Mouse (Mus musculus): Measurements from ENCODE around the gene Magi1. TPM values are rescaled to one million over a fixed set of nuclear protein-coding genes. Genes with fewer than 3 reads are reported as not detected.

The Magi1 gene
- polyA plus RNA-seq, 1 experiment from 2014 or later: 29.9 TPM

- Histone ChIP-seq H3K4me3 (replicated peaks) (no peak overlapping the region), H3K9me3 (replicated peaks) (no peaks in the 10 kb centered on the region), H3K27me3 (replicated peaks) (no peaks in the 10 kb centered on the region), H3K4me2 (no peak overlapping the region), H3K4me1 (0 out of 2 replicates have a peak, but pooled peaks cover 5% of the 10 kb centered on the region), H3K9ac (replicated peaks) (no peak overlapping the region), H3K36me3 (no peaks in the 10 kb centered on the region), H3K27ac (replicated peaks) (no peak overlapping the region)
- 81% methylated on average over 8 of the region's 8 CpGs for WGBS
- no peak for ATAC-seq (ENCODE audit: low FRiP score)
Observed at GRCm38 (mm10) chr6:93996841-93997485, 286.8 kb downstream of the Magi1 start.

DNA sequence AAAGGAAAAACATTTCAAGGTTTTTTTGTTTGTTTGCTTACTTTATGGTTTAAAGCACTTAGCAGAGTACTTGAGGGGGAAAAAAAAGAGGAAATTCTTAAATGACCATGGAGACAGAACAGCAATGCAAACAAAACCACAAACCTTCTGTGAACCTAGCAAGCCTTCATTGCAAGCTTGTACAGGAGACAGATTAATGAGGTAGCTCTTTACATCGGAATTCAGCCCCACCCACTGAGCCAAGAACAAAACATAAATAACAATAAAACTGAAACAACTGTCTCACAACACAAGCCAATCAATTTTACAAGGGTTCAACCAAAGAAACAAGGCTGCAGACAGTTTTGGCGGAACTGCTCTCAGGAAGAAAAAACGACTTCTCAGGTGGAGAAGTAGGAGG, 296.2 kb downstream of the Magi1 start:
- no peak overlapping the region for H3K4me3 ChIP-seq (replicated peaks)
- 9% methylated on average over 3 of the region's 3 CpGs for WGBS
- H3K9me3 ChIP-seq (replicated peaks): no peaks in the 10 kb centered on the region
- H3K36me3 ChIP-seq: no peaks in the 10 kb centered on the region
- no peaks in the 10 kb centered on the region for H3K27me3 ChIP-seq (replicated peaks)
- no peak overlapping the region for H3K27ac ChIP-seq (replicated peaks)
- peaks cover 4% of the 10 kb centered on the region; the same call in 1 of the 2 replicates for H3K4me1 ChIP-seq
- no peak for ATAC-seq (ENCODE audit: low FRiP score)
- H3K9ac ChIP-seq (replicated peaks): no peak overlapping the region
- no peak overlapping the region for H3K4me2 ChIP-seq

- H3K36me3 ChIP-seq: no peaks in the 10 kb centered on the region
- whole genome bisulfite sequencing: 55% methylated on average over 9 of the region's 9 CpGs
- H3K27me3 ChIP-seq (replicated peaks): no peaks in the 10 kb centered on the region
- no peaks in the 10 kb centered on the region for H3K9me3 ChIP-seq (replicated peaks)
- no peaks in the 10 kb centered on the region for H3K4me1 ChIP-seq
- H3K4me3 ChIP-seq (replicated peaks): no peak overlapping the region
- no peak overlapping the region for H3K9ac ChIP-seq (replicated peaks)
- no peak overlapping the region for H3K27ac ChIP-seq (replicated peaks)
- ATAC-seq (ENCODE audit: low FRiP score): no peak
- no peak overlapping the region for H3K4me2 ChIP-seq
Observed at GRCm38 (mm10) chr6:93985111-93985510, 298.6 kb downstream of the Magi1 start.

DNA sequence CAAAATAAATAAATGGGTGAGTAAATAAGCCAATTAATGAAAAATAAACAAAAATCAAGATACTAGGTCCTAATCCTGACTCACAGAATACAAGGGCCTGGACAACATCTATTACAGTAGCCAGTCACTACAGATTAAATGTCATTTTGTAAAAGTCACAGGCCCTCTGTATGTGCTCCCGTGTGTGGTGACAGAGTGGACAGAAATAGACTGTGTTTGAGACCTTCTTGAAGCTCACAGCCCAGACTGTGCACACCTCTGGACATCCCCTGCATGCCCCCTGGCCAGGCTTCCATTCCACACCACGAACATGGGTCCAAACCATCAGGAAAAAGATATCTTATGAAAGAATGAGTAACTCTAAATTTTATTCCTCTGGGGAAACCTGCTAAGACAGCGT, 300.2 kb downstream of the Magi1 start:
- Histone ChIP-seq H3K27ac (replicated peaks) (no peak overlapping the region), H3K9me3 (replicated peaks) (no peaks in the 10 kb centered on the region), H3K4me1 (no peaks in the 10 kb centered on the region), H3K27me3 (replicated peaks) (no peaks in the 10 kb centered on the region), H3K4me3 (replicated peaks) (no peak overlapping the region), H3K9ac (replicated peaks) (no peak overlapping the region), H3K36me3 (no peaks in the 10 kb centered on the region), H3K4me2 (no peak overlapping the region)
- 90% methylated on average over 3 of the region's 3 CpGs for WGBS
- no peak for ATAC-seq (ENCODE audit: low FRiP score)

- Histone ChIP-seq H3K27ac (replicated peaks) (no peak overlapping the region), H3K27me3 (replicated peaks) (no peaks in the 10 kb centered on the region), H3K36me3 (no peaks in the 10 kb centered on the region), H3K9me3 (replicated peaks) (no peaks in the 10 kb centered on the region), H3K4me2 (no peak overlapping the region), H3K4me1 (no peaks in the 10 kb centered on the region), H3K4me3 (replicated peaks) (no peak overlapping the region), H3K9ac (replicated peaks) (no peak overlapping the region)
- 23% methylated on average over 8 of the region's 8 CpGs for WGBS
- no peak for ATAC-seq (ENCODE audit: low FRiP score)
Observed at GRCm38 (mm10) chr6:93981211-93981610, 302.5 kb downstream of the Magi1 start.

DNA sequence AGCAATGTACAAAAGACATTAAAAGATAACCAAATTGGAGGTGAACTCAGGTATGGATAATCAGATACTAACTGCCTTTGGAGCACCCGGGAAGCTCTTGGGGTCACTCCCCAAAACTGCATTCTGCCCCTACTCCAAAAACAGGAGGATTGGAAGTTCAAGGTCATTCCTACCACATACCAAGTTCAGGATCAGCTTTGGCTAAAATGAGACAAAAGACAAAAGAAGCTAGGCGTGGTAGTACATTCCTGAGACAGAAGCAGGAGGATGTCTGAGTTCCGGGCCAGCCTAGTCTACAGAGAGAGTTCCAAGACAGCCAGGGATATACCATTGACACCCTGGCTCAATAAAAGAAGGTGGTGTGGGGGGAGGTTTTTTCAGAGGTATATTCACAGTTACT, 304.5 kb downstream of the Magi1 start:
- Histone ChIP-seq H3K9me3 (replicated peaks) (no peaks in the 10 kb centered on the region), H3K36me3 (no peaks in the 10 kb centered on the region), H3K9ac (replicated peaks) (no peak overlapping the region), H3K4me2 (no peak overlapping the region), H3K27ac (replicated peaks) (no peak overlapping the region), H3K4me1 (no peaks in the 10 kb centered on the region), H3K27me3 (replicated peaks) (no peaks in the 10 kb centered on the region), H3K4me3 (replicated peaks) (no peak overlapping the region)
- ATAC-seq (ENCODE audit: low FRiP score): no peak
- 92% methylated on average over 3 of the region's 3 CpGs for WGBS

DNA sequence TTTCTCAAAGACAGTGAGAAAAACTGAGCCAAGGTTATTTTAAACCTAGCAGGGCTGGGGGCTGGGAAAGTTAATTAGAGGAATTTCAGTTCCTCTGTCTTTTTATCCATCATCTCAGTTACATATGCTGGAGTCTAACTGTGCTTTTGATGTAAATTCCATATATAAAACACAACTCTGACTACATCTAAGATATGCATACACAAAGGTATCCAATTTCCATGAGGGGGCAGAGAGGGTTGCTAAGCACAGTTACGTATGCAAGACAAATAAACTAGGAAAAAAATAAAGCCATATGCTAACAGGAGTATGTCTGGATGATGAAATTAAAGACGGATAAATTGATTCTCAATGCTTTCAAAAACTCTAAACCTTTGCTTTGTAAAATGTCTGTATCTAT, 315.0 kb downstream of the Magi1 start:
- no peak overlapping the region for H3K4me2 ChIP-seq
- H3K4me1 ChIP-seq: no peaks in the 10 kb centered on the region
- no peak overlapping the region for H3K9ac ChIP-seq (replicated peaks)
- no peaks in the 10 kb centered on the region for H3K36me3 ChIP-seq
- no peak overlapping the region for H3K27ac ChIP-seq (replicated peaks)
- 81% methylated on average over 2 of the region's 2 CpGs for WGBS
- H3K27me3 ChIP-seq (replicated peaks): no peaks in the 10 kb centered on the region
- H3K9me3 ChIP-seq (replicated peaks): no peaks in the 10 kb centered on the region
- H3K4me3 ChIP-seq (replicated peaks): no peak overlapping the region
- ATAC-seq (ENCODE audit: low FRiP score): no peak

- no peak overlapping the region for H3K4me3 ChIP-seq (replicated peaks)
- no peaks in the 10 kb centered on the region for H3K36me3 ChIP-seq
- H3K9ac ChIP-seq (replicated peaks): no peak overlapping the region
- H3K4me1 ChIP-seq: 0 out of 2 replicates have a peak, but pooled peaks cover 3% of the 10 kb centered on the region
- ATAC-seq (ENCODE audit: low FRiP score): no peak
- H3K27ac ChIP-seq (replicated peaks): no peak overlapping the region
- H3K9me3 ChIP-seq (replicated peaks): no peaks in the 10 kb centered on the region
- H3K4me2 ChIP-seq: no peak overlapping the region
- WGBS: 86% methylated on average over 5 of the region's 5 CpGs
- H3K27me3 ChIP-seq (replicated peaks): no peaks in the 10 kb centered on the region
Observed at GRCm38 (mm10) chr6:93962757-93963336, 320.9 kb downstream of the Magi1 start.

DNA sequence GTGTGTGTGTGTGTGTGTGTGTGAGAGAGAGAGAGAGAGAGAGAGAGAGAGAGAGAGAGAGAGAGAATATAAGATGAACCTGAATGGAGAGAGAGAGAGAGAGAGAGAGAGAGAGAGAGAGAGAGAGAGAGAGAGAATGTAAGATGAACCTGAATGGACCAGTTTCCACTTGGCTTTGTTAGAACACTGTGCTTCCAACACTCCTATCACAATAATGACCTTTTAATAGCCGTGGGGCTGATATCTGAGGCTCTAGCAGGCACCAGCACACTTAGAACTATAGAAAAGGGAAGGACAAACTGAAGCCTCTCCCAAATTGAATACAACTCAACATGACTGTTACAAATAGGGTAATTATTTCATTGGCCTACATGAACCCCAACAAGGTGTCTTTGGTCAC, 321.9 kb downstream of the Magi1 start:
- Histone ChIP-seq H3K4me2 (no peak overlapping the region), H3K27me3 (replicated peaks) (no peaks in the 10 kb centered on the region), H3K4me3 (replicated peaks) (no peak overlapping the region), H3K9me3 (replicated peaks) (no peaks in the 10 kb centered on the region), H3K36me3 (no peaks in the 10 kb centered on the region), H3K4me1 (peaks cover 11% of the 10 kb centered on the region; the same call in 1 of the 2 replicates), H3K27ac (replicated peaks) (no peak overlapping the region), H3K9ac (replicated peaks) (no peak overlapping the region)
- 91% methylated on average over 1 of the region's 1 CpGs for WGBS
- ATAC-seq (ENCODE audit: low FRiP score): no peak

DNA sequence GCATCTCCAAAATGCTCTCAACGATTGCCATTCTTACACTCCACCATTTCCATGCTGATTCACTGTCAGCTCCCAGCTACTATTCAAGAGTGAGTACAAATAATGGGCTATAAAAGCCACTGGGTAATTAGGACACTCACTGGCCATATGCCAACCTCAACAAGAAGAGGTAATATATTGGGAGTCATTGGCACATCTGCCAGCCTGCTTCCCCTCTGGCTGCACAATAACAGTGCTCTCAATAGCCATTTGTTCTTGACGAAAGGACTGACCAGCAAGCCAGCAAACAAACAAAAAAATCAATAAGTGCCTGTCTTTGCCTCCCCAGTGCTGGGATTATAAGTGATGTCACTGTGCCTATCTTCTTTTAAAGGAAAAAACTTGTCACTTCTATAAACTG, 326.5 kb downstream of the Magi1 start:
- H3K27ac ChIP-seq (replicated peaks): no peak overlapping the region
- H3K36me3 ChIP-seq: no peaks in the 10 kb centered on the region

GRCm38 (mm10) chr6:93946612-93947011, 337.1 kb downstream of the Magi1 start:
- Histone ChIP-seq H3K27ac (replicated peaks) (no peak overlapping the region), H3K4me2 (no peak overlapping the region), H3K9me3 (replicated peaks) (no peaks in the 10 kb centered on the region), H3K27me3 (replicated peaks) (no peaks in the 10 kb centered on the region), H3K4me1 (no peaks in the 10 kb centered on the region; the same call in 1 of the 2 replicates), H3K9ac (replicated peaks) (no peak overlapping the region), H3K36me3 (no peaks in the 10 kb centered on the region), H3K4me3 (replicated peaks) (no peak overlapping the region)
- ATAC-seq (ENCODE audit: low FRiP score): no peak
- 75% methylated on average over 2 of the region's 2 CpGs for WGBS

More for the DNA sequence above, 326.5 kb downstream of the Magi1 start:
- no peak overlapping the region for H3K4me3 ChIP-seq (replicated peaks)
- no peaks in the 10 kb centered on the region for H3K9me3 ChIP-seq (replicated peaks)
- peak; percentile 65 for ATAC-seq (ENCODE audit: low FRiP score)
- H3K4me2 ChIP-seq: no peak overlapping the region
- H3K4me1 ChIP-seq: peaks cover 18% of the 10 kb centered on the region
- WGBS: 11% methylated on average over 2 of the region's 2 CpGs
- H3K9ac ChIP-seq (replicated peaks): no peak overlapping the region
- no peaks in the 10 kb centered on the region for H3K27me3 ChIP-seq (replicated peaks)

DNA sequence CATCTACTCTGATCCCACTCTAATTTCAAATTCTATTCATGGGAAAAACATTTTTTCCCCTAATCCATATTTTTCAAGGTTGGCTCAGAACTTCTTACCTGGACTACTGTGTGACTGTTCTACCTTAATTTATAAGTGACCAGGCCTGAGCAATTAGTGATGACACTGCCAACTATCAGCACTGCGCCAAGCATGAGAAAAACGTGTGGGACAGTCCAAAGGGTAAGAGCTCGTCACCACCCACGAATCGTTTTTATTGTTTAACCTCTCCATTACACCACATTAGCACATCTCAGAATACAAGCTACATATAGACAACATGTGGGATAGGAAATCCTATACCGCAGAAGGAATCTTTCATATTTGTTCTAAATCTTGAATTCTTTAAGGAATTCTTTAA, 347.4 kb downstream of the Magi1 start:
- Histone ChIP-seq H3K4me2 (no peak overlapping the region), H3K4me3 (replicated peaks) (no peak overlapping the region), H3K4me1 (no peaks in the 10 kb centered on the region), H3K9me3 (replicated peaks) (no peaks in the 10 kb centered on the region), H3K36me3 (no peaks in the 10 kb centered on the region), H3K27me3 (replicated peaks) (no peaks in the 10 kb centered on the region), H3K9ac (replicated peaks) (no peak overlapping the region), H3K27ac (replicated peaks) (no peak overlapping the region)
- 83% methylated on average over 6 of the region's 6 CpGs for WGBS
- ATAC-seq (ENCODE audit: low FRiP score): no peak
